Mouse (Mus musculus): ENCODE data around the gene Papolg.
A peak's percentile ranks its signal among the peaks of the same experiment; 100 is the strongest.
"Not testable (repeated sequence)": the region's sequence is repeated elsewhere in the genome, so short reads cannot be mapped to it uniquely, and the experiment has no call there.

Papolg gene

GRCm38 (mm10) chr11:23895060-23895426 is at the start of gene Papolg:
Gene Papolg, minus strand, starts transcription at chr11:23895253.
- DNase-seq (ENCODE audit: low spot score) = peak; percentile 86

- not testable (repeated sequence) for DNase-seq (ENCODE audit: low spot score)
Measured at GRCm38 (mm10) chr11:23928146-23928545, 33.1 kb upstream of the Papolg start.

- no peak for DNase-seq (ENCODE audit: low spot score)
Measured at GRCm38 (mm10) chr11:23927643-23928042, 32.6 kb upstream of the Papolg start.

GRCm38 (mm10) chr11:23913824-23914223 is 18.8 kb upstream of the Papolg start:
- DNase-seq (ENCODE audit: low spot score) = not testable (repeated sequence)

- DNase-seq (ENCODE audit: low spot score) = no peak
Measured at GRCm38 (mm10) chr11:23903909-23904308, 8.9 kb upstream of the Papolg start.

- peak; percentile 8 for DNase-seq (ENCODE audit: low spot score)
Measured at GRCm38 (mm10) chr11:23894141-23895059, 653 bp downstream of the Papolg start.

GRCm38 (mm10) chr11:23893556-23893955 is 1.5 kb downstream of the Papolg start:
- DNase-seq (ENCODE audit: low spot score) = no peak

- no peak for DNase-seq (ENCODE audit: low spot score)
Measured at GRCm38 (mm10) chr11:23864326-23864725, 30.7 kb downstream of the Papolg start.

- DNase-seq (ENCODE audit: low spot score) = no peak
Measured at GRCm38 (mm10) chr11:23856723-23857112, 38.3 kb downstream of the Papolg start.

GRCm38 (mm10) chr11:23856054-23856722 is 38.9 kb downstream of the Papolg start:
- no peak for DNase-seq (ENCODE audit: low spot score)

- DNase-seq (ENCODE audit: low spot score) = peak; percentile 29
Measured at GRCm38 (mm10) chr11:23855182-23855802, 39.8 kb downstream of the Papolg start.

- DNase-seq (ENCODE audit: low spot score) = no peak
Measured at GRCm38 (mm10) chr11:23853306-23853705, 41.7 kb downstream of the Papolg start.

- DNase-seq (ENCODE audit: low spot score) = no peak
Measured at GRCm38 (mm10) chr11:23846016-23846815, 48.8 kb downstream of the Papolg start.

GRCm38 (mm10) chr11:23823244-23823643 is 71.8 kb downstream of the Papolg start:
- no peak for DNase-seq (ENCODE audit: low spot score)

- DNase-seq (ENCODE audit: low spot score) = no peak
Measured at GRCm38 (mm10) chr11:23821652-23822051, 73.4 kb downstream of the Papolg start.

GRCm38 (mm10) chr11:23820977-23821376 is 74.1 kb downstream of the Papolg start:
- no peak for DNase-seq (ENCODE audit: low spot score)

GRCm38 (mm10) chr11:23818745-23819144 is 76.3 kb downstream of the Papolg start:
- no peak for DNase-seq (ENCODE audit: low spot score)
